Mouse (Mus musculus): ENCODE measurements around the gene Myo16.

GRCm38 (mm10) chr8:10574096-10574495 lies 420.4 kb downstream of the Myo16 start:
- TF ChIP-seq CTCF (IDR thresholded peaks at IDR 0.05; ENCODE audit: control insufficient read depth, insufficient read depth, insufficient replicate concordance, low read depth, low read length) (peak; percentile 49; the same call in 1 of the 2 replicates), POLR2A (IDR thresholded peaks at IDR 0.05; ENCODE audit: control insufficient read depth, low read depth, low read length) (no peak)

All from testis, adult 2 months (tissue).